Mouse (Mus musculus) intestine, embryonic 15.5 days (tissue): Measurements from ENCODE around the gene Speer3. TPM values are rescaled to one million over a fixed set of nuclear protein-coding genes. Genes with fewer than 3 reads are reported as not detected.
"Not testable (repeated sequence)": the region's sequence is repeated elsewhere in the genome, so short reads cannot be mapped to it uniquely, and the experiment has no call there.

Experiments
- ATAC-seq: fragments of 200-750 bp; cut with Nextera tagmentation; 2 replicates; pipeline ENCODE4 v1.8.0; 2017; ENCODE audit warnings: moderate TSS enrichment, moderate library complexity
- H3K27ac ChIP-seq: fragments of 300-500 bp; sonication (generic); 2 replicates; pipeline ENCODE4 v1.5.1; 2015; ENCODE audit warnings: mild to moderate bottlenecking, inconsistent platforms
- H3K27me3 ChIP-seq: fragments of 300-500 bp; sonication (generic); replicated peaks from 2 replicates; pipeline ENCODE4 v1.6.1; 2015; ENCODE audit warnings: inconsistent platforms
- H3K36me3 ChIP-seq: fragments of 300-500 bp; sonication (generic); 2 replicates; pipeline ENCODE4 v1.6.1; 2015; ENCODE audit warnings: inconsistent platforms
- H3K4me1 ChIP-seq: fragments of 300-500 bp; sonication (generic); replicated peaks from 2 replicates; pipeline ENCODE4 v1.6.1; 2015; ENCODE audit warnings: inconsistent platforms
- H3K4me2 ChIP-seq: fragments of 300-500 bp; sonication (generic); replicated peaks from 2 replicates; pipeline ENCODE4 v1.6.1; 2015; ENCODE audit warnings: mild to moderate bottlenecking, inconsistent platforms
- H3K4me3 ChIP-seq: fragments of 300-500 bp; sonication (generic); replicated peaks from 2 replicates; pipeline ENCODE4 v1.5.1; 2015; ENCODE audit warnings: inconsistent platforms
- H3K9ac ChIP-seq: fragments of 300-500 bp; sonication (generic); 2 replicates; pipeline ENCODE4 v1.6.1; 2015; ENCODE audit warnings: inconsistent platforms
- H3K9me3 ChIP-seq: fragments of 300-500 bp; sonication (generic); 2 replicates; pipeline ENCODE4 v1.6.1; 2016; ENCODE audit warnings: inconsistent platforms
- WGBS: fragments of 180-500 bp; shearing (Covaris S2); methylation state at CpG from one replicate; pipeline ENCODE4 v1.1.7; 2015; 5-methylcytosine and 5-hydroxymethylcytosine counted together
- polyA plus RNA-seq: library from polyadenylated mRNA; unstranded; fragments of >200 nt; fragmentation: Nextera tagmentation; extraction: Ambion mirVana; gene quantifications from 2 replicates; pipeline ENCODE4 v1.2.1, GENCODE M21; 2015

The Speer3 gene
- not detected in 2 replicates for polyA plus RNA-seq

DNA sequence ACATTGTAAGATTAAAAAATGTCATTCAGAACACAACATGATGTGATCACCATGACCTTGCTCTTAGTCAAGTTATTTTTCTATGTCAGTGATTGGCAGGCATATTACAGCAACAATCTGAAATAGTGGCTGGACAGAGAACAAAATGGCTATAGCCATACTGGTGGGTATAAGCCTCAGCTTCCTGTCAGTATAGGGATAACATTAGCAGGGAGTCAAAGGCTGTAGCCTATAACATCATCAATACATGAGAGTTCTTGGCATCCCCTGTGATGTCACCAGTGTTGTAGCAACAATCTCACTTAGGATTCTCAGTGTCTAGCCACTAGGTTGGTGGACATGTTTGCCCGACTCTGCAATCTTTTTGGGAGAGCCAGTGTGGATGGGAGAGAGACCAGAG is at the start of gene Speer3:
TSS of gene Speer3 (plus strand) at position 301 of the 400 bp plus-strand sequence.
- Histone ChIP-seq H3K4me1 (no peaks in the 10 kb centered on the region), H3K27ac (no peak within 1 kb of the TSS), H3K27me3 (no peaks in the 10 kb centered on the region), H3K9ac (no peak within 1 kb of the TSS), H3K36me3 (no peaks in the 10 kb centered on the region), H3K9me3 (no peaks in the 10 kb centered on the region), H3K4me3 (no peak within 1 kb of the TSS), H3K4me2 (no peak within 1 kb of the TSS)
- ATAC-seq, result no peak
- WGBS, result 81% methylated on average over 1 of the region's 1 CpGs

DNA sequence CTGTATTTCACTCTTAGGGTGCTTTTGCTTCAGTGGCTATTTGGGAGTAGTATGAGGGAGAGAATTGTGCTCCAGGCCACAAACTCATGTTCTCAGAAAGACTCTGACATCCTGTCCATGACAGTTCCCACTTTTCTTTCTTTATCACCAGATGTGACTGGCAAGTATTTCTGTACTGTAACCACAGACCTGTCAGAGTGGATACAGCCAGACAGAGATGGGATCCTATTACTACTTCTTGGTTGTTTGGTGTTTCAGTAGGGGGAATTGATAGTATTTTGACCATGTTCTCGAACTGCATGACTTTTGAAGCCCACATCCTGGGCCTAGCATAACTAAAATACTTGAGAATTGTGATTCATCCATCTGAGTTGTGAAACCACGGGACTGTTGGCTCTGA is 19.1 kb downstream of the Speer3 start:
- H3K4me3 ChIP-seq, ATAC-seq: not testable (repeated sequence)
- WGBS, result 70% methylated on average over 2 of the region's 2 CpGs

DNA sequence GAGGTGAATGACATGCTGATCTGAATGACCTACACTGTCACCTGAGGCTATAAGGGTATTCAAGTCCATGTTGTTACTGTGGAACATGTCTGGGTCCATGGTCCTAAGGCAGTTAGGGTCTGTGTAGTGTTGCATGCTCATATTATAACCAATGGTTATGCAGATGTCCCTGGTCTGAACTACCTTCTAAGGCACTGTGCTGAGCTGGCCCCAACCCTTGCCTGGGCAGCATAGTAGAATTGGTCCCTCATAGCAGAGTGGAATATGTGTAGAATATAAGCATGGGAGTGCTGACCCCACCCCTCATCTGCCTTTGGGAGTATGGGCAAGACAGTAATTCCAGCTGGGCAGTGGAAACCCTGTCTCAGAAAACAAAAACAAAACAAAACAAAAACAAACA is 33.7 kb downstream of the Speer3 start:
- no peak overlapping the region for H3K27ac ChIP-seq
- H3K9me3 ChIP-seq, result no peaks in the 10 kb centered on the region
- H3K4me3 ChIP-seq, result no peak overlapping the region
- H3K36me3 ChIP-seq, result no peaks in the 10 kb centered on the region
- no peaks in the 10 kb centered on the region for H3K4me1 ChIP-seq
- no peak overlapping the region for H3K9ac ChIP-seq
- no peaks in the 10 kb centered on the region for H3K27me3 ChIP-seq
- no peak for ATAC-seq
- H3K4me2 ChIP-seq, result no peak overlapping the region

More for the DNA sequence above, 19.1 kb downstream of the Speer3 start:
- H3K36me3 ChIP-seq, H3K27ac ChIP-seq, H3K4me1 ChIP-seq, H3K9ac ChIP-seq, H3K9me3 ChIP-seq, H3K4me2 ChIP-seq, H3K27me3 ChIP-seq: not testable (repeated sequence)

DNA sequence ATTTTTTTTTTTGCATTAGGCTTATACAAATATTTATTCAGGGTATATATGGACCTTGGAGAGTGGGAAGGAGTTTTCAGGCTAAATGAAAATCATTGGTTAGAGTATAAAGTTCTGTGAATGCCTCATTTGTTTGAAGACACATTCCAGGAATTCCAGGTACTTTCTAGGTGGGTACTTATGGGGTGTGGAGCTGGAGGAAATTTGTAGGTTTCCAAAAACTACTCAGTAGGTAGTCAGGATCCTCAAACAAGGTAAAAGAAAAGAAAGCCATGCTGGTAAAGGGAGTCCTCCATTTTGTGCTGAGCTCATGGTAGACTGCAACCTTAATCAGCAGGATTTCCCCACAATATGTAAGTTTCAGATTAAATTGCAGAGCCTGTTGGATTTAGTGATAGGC is 35.3 kb downstream of the Speer3 start:
- no peaks in the 10 kb centered on the region for H3K4me1 ChIP-seq
- no peak overlapping the region for H3K9ac ChIP-seq
- no peak overlapping the region for H3K27ac ChIP-seq
- no peaks in the 10 kb centered on the region for H3K9me3 ChIP-seq
- no peak overlapping the region for H3K4me3 ChIP-seq
- H3K4me2 ChIP-seq, result no peak overlapping the region
- H3K36me3 ChIP-seq, result no peaks in the 10 kb centered on the region
- ATAC-seq, result no peak
- no peaks in the 10 kb centered on the region for H3K27me3 ChIP-seq

DNA sequence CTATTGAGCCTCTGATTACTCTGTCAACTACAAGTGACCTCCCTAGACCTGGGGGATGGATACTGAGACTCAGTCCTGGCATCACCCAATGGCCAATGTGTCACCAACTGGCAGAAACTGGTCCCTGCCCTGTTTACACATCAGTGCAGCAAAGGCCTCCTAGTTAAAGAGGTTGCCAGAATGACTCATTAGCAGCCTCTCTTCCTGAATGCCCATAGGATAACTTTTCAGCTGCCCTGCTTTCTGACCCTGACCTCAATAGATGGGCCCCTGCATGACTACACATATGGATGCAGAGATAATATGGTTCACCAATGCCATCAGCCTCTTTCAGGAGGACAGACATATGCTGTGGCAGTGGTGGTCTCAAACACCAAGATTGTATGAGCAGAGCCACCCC is 52.9 kb downstream of the Speer3 start:
- Histone ChIP-seq H3K4me1 (no peaks in the 10 kb centered on the region), H3K27me3 (no peaks in the 10 kb centered on the region), H3K9me3 (no peaks in the 10 kb centered on the region), H3K27ac (no peak overlapping the region), H3K4me3 (no peak overlapping the region), H3K4me2 (no peak overlapping the region), H3K36me3 (no peaks in the 10 kb centered on the region), H3K9ac (no peak overlapping the region)
- no peak for ATAC-seq

Other genes starting within 250 kb of the Speer3 start
- 1.9 and 2.1 TPM in 2 replicates for gene Sema3e, start 233.7 kb downstream of the Speer3 start, polyA plus RNA-seq